Mouse (Mus musculus) liver, postnatal 0 days (tissue): ENCODE measurements around the gene Gnl1.

Experiments
- CTCF ChIP-seq: sonication (generic); IDR thresholded peaks from 2 replicates; pipeline ENCODE4 v1.5.1; 2016; ENCODE audit warnings: antibody characterized with exemption, low read depth
- EP300 ChIP-seq: IDR thresholded peaks from 2 replicates; pipeline ENCODE4 v1.6.1; 2016; ENCODE audit warnings: antibody characterized with exemption, low read depth, mild to moderate bottlenecking

DNA sequence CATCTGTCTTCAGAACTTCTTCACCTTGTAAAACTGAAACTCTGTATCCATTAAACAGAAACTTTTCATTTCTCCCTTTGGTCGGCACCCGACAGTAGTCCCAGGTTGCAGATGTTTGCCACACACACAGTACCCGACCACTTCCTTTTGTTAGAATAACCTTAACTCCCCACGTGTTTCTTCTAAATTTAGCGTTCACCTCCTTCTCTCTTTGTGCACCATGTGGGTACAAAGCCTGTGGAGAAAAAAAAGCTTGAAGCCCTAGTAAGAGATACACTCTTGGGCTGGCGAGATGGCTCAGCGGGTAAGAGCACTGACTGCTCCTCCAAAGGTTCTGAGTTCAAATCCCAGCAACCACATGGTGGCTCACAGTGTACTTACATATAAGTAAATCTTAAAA lies 19.7 kb downstream of the Gnl1 start:
- TF ChIP-seq CTCF (no peak), EP300 (no peak; the same call in 1 of the 2 replicates)
